Mouse (Mus musculus) MEL (cell line): Measurements from ENCODE around the gene Camkk2.

Experiments
- CTCF ChIP-seq, 3 experiments: IDR thresholded peaks in 2 of 3; conservative IDR thresholded peaks in 1 of 3; 2 replicates each; pipeline ENCODE4 v1.5.1; 2011 to 2012; ENCODE audit warnings: low read length in 3 of 3, low read depth in 2 of 3, mild to moderate bottlenecking in 2 of 3, improper control_type of control experiment in 1 of 3, inconsistent platforms in 1 of 3, mixed read lengths in 1 of 3, moderate library complexity in 1 of 3; ENCODE audit not compliant: control insufficient read depth in 1 of 3, insufficient read depth in 1 of 3, poor library complexity in 1 of 3, severe bottlenecking in 1 of 3
- MXI1 ChIP-seq: IDR thresholded peaks from 2 replicates; pipeline ENCODE4 v1.6.1; 2011; ENCODE audit warnings: mild to moderate bottlenecking, low read depth, low read length, improper control_type of control experiment
- RAD21 ChIP-seq: IDR thresholded peaks from 2 replicates; pipeline ENCODE4 v1.6.1; 2011; ENCODE audit warnings: mild to moderate bottlenecking, low read depth, low read length, improper control_type of control experiment
- TAL1 ChIP-seq: IDR thresholded peaks from 2 replicates; pipeline ENCODE4 v1.6.1; 2012; ENCODE audit warnings: mild to moderate bottlenecking, inconsistent platforms, low read length, moderate library complexity, mixed read lengths

GRCm38 (mm10) chr5:122706917-122707275 is 72.3 kb downstream of the Camkk2 start:
- TF ChIP-seq MXI1, result no peak
- TF ChIP-seq TAL1, result no peak
- TF ChIP-seq CTCF (IDR thresholded peaks at IDR 0.05 in 2 of 3, conservative IDR thresholded peaks at IDR 0.05 in 1 of 3; ENCODE audit: control insufficient read depth in 1 of 3, insufficient read depth in 1 of 3, low read depth in 2 of 3, low read length in 3 of 3, poor library complexity in 1 of 3, severe bottlenecking in 1 of 3), result no peak
- no peak for TF ChIP-seq RAD21
